Comparison of ENCODE assay signal across 8 mouse cellular contexts in the genomic region with DNA sequence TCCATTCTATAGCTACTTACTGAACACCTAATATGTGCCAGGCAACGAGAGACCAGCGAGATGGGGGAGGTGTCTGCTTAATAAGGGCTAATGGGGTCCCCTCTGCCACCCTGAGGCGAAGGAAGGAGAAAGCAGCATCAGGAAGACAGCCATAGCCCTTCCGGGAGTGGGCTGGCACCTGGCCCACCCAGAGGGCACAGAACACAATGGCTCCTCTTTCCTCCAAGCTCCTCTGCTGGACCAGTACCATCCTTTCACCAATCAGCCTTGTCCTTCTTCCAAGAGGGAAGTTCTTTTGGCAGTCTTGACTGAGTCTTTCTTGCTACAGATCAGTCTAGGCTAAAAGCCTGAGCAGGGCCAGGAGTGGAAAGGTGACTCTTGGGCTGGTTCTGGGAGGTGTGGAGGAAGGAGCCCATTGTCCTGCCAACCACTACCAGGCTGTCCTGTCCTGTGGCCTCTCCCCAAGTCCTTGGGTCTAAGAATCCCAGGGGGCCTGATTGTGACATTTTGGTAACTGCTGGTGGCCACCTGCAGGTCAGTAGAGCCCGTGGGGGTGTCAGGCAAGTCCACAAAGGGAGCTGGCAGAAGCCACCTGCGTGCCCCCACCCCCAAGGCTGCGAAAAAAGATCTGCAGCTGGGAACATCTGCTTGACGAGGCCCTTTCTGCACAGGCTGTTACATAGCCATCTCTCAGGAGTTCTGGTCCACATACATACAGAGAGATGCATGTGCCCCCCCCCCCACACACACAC. TPM values are rescaled to one million over a fixed set of nuclear protein-coding genes. Genes with fewer than 3 reads are reported as not detected.
DNase-seq lines count a peak whose midpoint lies in the region; ATAC-seq lines count a peak whose summit lies in the region.

No protein-coding gene starts in this region.

- H3K27ac ChIP-seq in limb, embryonic 15.5 days: no peak overlapping the region

- peaks cover 50% of the 10 kb centered on the region for H3K27me3 ChIP-seq in erythroblast, embryonic 14.5 days (ENCODE audit: control insufficient read depth)
- peaks cover 55% of the 10 kb centered on the region for H3K27me3 ChIP-seq in limb, embryonic 15.5 days

- H3K9me3 ChIP-seq in erythroblast, embryonic 14.5 days (ENCODE audit: control insufficient read depth, low read length): no peaks in the 10 kb centered on the region
- no peaks in the 10 kb centered on the region for H3K9me3 ChIP-seq in limb, embryonic 15.5 days

- H3K36me3 ChIP-seq in erythroblast, embryonic 14.5 days (ENCODE audit: control insufficient read depth): no peaks in the 10 kb centered on the region
- H3K36me3 ChIP-seq in limb, embryonic 15.5 days: no peaks in the 10 kb centered on the region

- H3K4me3 ChIP-seq in erythroblast, embryonic 14.5 days (replicated peaks): peak overlapping the region; percentile 43
- peak overlapping the region; percentile 41 for H3K4me3 ChIP-seq in limb, embryonic 15.5 days

- H3K9ac ChIP-seq in limb, embryonic 15.5 days: 0 out of 2 replicates have a peak overlapping the region, but pooled peaks have one; percentile 7

- DNase-seq in right cerebral cortex, postnatal 4 days: peak; percentile 46
- DNase-seq in right cerebral cortex, adult 2 months (ENCODE audit: low spot score in 2 of 2): no peak
- peak; percentile 50 for DNase-seq in thymus, postnatal 25 days
- DNase-seq in cerebellum, adult 11-12 months: no peak
- DNase-seq in kidney, adult 8-10 months: no peak

- ATAC-seq in erythroblast, adult 5-6 weeks (replicated peaks; ENCODE audit: low FRiP score, poor library complexity, severe bottlenecking): no peak
- no peak for ATAC-seq in limb, embryonic 15.5 days (ENCODE audit: insufficient number of reproducible peaks, low FRiP score, low TSS enrichment, low read depth)

- H3K4me2 ChIP-seq in limb, embryonic 15.5 days: peak overlapping the region; percentile 86

- H3K4me1 ChIP-seq in erythroblast, embryonic 14.5 days (ENCODE audit: control insufficient read depth): peaks cover 54% of the 10 kb centered on the region
- H3K4me1 ChIP-seq in limb, embryonic 15.5 days: peaks cover 25% of the 10 kb centered on the region

- WGBS in limb, embryonic 15.5 days: 30% methylated on average over 8 of the region's 8 CpGs

RNA-seq across cellular contexts. Expression of gene Poll, which starts 19.5 kb away (rescaled TPM):
- polyA plus RNA-seq in erythroblast, embryonic 14.5 days (2012): 0.28 TPM in 2 replicates
- total RNA-seq in erythroblast, adult 5-6 weeks (2015; ENCODE audit: low replicate concordance): 1.3 TPM in 1 of 2 replicates, not detected in the other
- 1.5 and 2.3 TPM in 2 replicates for total RNA-seq in erythroblast, adult 5-6 weeks (2017; ENCODE audit: low replicate concordance)
- 12.6 and 13.0 TPM in 2 replicates for polyA plus RNA-seq in limb, embryonic 15.5 days (2015; fragmentation: Nextera tagmentation; extraction: Ambion mirVana)

RNA-seq across cellular contexts. Expression of gene Gm17018, which starts 19.6 kb away (rescaled TPM):
- polyA plus RNA-seq in erythroblast, embryonic 14.5 days (2012): 1.6 and 1.9 TPM in 2 replicates
- total RNA-seq in erythroblast, adult 5-6 weeks (2015; ENCODE audit: low replicate concordance): 1.2 and 5.6 TPM in 2 replicates
- total RNA-seq in erythroblast, adult 5-6 weeks (2017; ENCODE audit: low replicate concordance): 0.68 and 2.5 TPM in 2 replicates
- 33.1 and 34.0 TPM in 2 replicates for polyA plus RNA-seq in limb, embryonic 15.5 days (2015; fragmentation: Nextera tagmentation; extraction: Ambion mirVana)

Comparison
In these comparisons a context has a peak if more than half of its experiments do, and no peak if none do; other contexts are left out.
1. DNase-seq: peak in right cerebral cortex, postnatal 4 days (single experiment) and thymus, postnatal 25 days (single experiment); none in right cerebral cortex, adult 2 months (0 of 2), cerebellum, adult 11-12 months (single experiment) and kidney, adult 8-10 months (0 of 2).
2. RNA of gene Poll, which starts 19.5 kb away (polyA plus RNA-seq): 12.6 to 13.0 TPM in limb, embryonic 15.5 days; 0.28 TPM in erythroblast, embryonic 14.5 days; every median in the first group is over 10 times any median in the second.
3. RNA of gene Gm17018, which starts 19.6 kb away (polyA plus RNA-seq): 33.1 to 34.0 TPM in limb, embryonic 15.5 days; 1.6 to 1.9 TPM in erythroblast, embryonic 14.5 days; every median in the first group is over 10 times any median in the second.